Mouse (Mus musculus) bone marrow macrophage, adult 2 months (primary cell): Measurements from ENCODE around the gene Olfr1101.

Experiments used
- CTCF ChIP-seq: IDR thresholded peaks from 2 replicates; pipeline ENCODE4 v1.5.1; 2012; ENCODE audit warnings: low read depth, mild to moderate bottlenecking, low read length, moderate library complexity
- POLR2A ChIP-seq: IDR thresholded peaks from 2 replicates; pipeline ENCODE4 v1.6.1; 2012; ENCODE audit warnings: mild to moderate bottlenecking, low read depth, low read length, borderline replicate concordance

- TF ChIP-seq CTCF (no peak), POLR2A (no peak)
Measured at GRCm38 (mm10) chr2:87026980-87027379, 36.0 kb upstream of the Olfr1101 start, which contains the start of gene Olfr1104.
